Mouse (Mus musculus): ENCODE measurements at regions not wholly inside any gene's neighbourhood (a gene's known extent, or its start where the extent isn't known, plus 50 kb on each side); places are given as distances from the start of the nearest gene placed in this dataset.
A peak's percentile ranks its signal among the peaks of the same experiment; 100 is the strongest.

GRCm38 (mm10) chr8:12051357-12051756 is 211.1 kb downstream of the Tex29 start:
- Histone ChIP-seq H3K4me3 (no peak overlapping the region), H3K27me3 (ENCODE audit: insufficient read depth, poor library complexity, severe bottlenecking) (peaks cover 15% of the 10 kb centered on the region; the same call in 1 of the 2 replicates), H3K9me3 (no peaks in the 10 kb centered on the region), H3K27ac (0 out of 2 replicates have a peak overlapping the region, but pooled peaks have one; percentile 13), H3K36me3 (no peaks in the 10 kb centered on the region), H3K4me1 (0 out of 2 replicates have a peak, but pooled peaks cover 6% of the 10 kb centered on the region)
- no peak for DNase-seq (ENCODE audit: low spot score)
- 56% methylated on average over 12 of the region's 12 CpGs for WGBS

DNA sequence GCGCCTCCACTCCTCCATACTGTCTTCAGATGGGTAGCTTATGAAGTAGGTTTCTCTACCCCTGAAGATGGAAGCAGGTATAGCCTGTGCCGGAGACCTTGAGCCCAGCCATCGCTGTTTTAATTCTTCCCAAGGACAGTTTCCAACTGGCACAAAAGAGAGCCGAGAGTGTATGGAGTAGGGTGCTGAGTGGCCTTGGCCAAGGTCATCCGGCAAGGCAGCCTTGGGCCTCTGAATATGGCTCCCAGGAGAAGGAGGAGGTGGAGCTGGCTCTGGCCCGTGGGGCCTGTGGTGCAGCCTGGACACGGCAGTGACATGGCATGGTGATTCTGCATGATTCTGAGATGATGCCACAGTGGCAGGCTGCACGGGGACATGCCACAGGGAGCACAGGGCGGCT is 215.7 kb downstream of the Tex29 start:
- Histone ChIP-seq H3K27ac (no peak overlapping the region), H3K27me3 (ENCODE audit: insufficient read depth, poor library complexity, severe bottlenecking) (peaks cover 15% of the 10 kb centered on the region; the same call in 1 of the 2 replicates), H3K4me3 (no peak overlapping the region), H3K4me1 (0 out of 2 replicates have a peak, but pooled peaks cover 6% of the 10 kb centered on the region), H3K9me3 (no peaks in the 10 kb centered on the region), H3K36me3 (no peaks in the 10 kb centered on the region)
- no peak for DNase-seq (ENCODE audit: low spot score)
- WGBS = 92% methylated on average over 9 of the region's 9 CpGs

DNA sequence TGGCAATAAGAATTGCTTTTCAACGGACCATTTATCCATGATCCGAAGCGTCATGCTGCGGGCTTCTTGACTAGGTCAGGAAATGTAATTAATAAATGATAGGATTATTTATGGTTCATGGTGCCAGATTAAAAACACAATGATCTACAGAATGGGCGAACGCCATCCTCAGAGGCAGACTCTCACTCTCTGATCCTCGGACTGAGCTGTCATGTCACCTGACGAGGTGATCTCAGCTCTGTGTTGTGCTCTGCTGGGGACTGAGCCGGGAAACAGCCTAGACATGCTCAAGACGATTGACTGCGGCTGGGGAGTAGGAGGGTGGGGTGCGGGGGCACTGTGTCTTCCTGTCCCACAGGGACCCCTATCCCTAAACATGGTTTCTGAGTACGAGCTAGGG is 217.4 kb upstream of the A230072I06Rik start:
- no peak overlapping the region for H3K27ac ChIP-seq
- H3K9me3 ChIP-seq = no peaks in the 10 kb centered on the region
- H3K4me3 ChIP-seq = no peak overlapping the region
- 77% methylated on average over 13 of the region's 13 CpGs for WGBS
- no peaks in the 10 kb centered on the region for H3K36me3 ChIP-seq
- DNase-seq (ENCODE audit: low spot score) = no peak
- H3K27me3 ChIP-seq (ENCODE audit: insufficient read depth, poor library complexity, severe bottlenecking) = no peaks in the 10 kb centered on the region; the same call in 1 of the 2 replicates
- H3K4me1 ChIP-seq = peaks cover 8% of the 10 kb centered on the region

DNA sequence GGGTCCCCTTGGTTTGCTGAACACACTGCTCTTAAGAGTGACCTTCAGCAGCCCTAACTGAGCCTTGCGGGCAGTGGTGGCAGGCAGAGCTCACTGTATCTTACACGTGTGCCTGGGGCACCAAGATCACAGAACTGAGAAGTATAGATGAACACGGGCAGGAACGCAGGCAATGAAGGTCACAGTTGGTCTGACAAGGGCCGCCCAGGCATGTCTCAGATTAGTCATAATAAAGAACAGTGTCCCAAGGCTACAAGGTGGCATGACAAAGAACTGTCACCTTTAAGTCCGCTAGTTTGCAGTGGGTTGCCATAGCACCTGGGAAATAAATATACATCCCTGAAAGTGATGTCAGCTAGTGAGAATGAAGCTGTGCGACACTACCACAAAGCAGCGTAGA is 215.9 kb upstream of the A230072I06Rik start:
- Histone ChIP-seq H3K4me1 (peaks cover 8% of the 10 kb centered on the region), H3K9me3 (no peaks in the 10 kb centered on the region), H3K27ac (no peak overlapping the region), H3K27me3 (ENCODE audit: insufficient read depth, poor library complexity, severe bottlenecking) (peaks cover 5% of the 10 kb centered on the region; the same call in 1 of the 2 replicates), H3K36me3 (no peaks in the 10 kb centered on the region), H3K4me3 (no peak overlapping the region)
- DNase-seq (ENCODE audit: low spot score) = no peak
- 64% methylated on average over 8 of the region's 8 CpGs for WGBS

- H3K36me3 ChIP-seq = no peaks in the 10 kb centered on the region
- peaks cover 5% of the 10 kb centered on the region; the same call in 1 of the 2 replicates for H3K27me3 ChIP-seq (ENCODE audit: insufficient read depth, poor library complexity, severe bottlenecking)
- no peak overlapping the region for H3K4me3 ChIP-seq
- H3K9me3 ChIP-seq = no peaks in the 10 kb centered on the region
- no peak overlapping the region for H3K27ac ChIP-seq
- H3K4me1 ChIP-seq = peaks cover 8% of the 10 kb centered on the region
- DNase-seq (ENCODE audit: low spot score) = no peak
- 84% methylated on average over 7 of the region's 7 CpGs for WGBS
Measured at GRCm38 (mm10) chr8:12064664-12065063, 214.0 kb upstream of the A230072I06Rik start.

DNA sequence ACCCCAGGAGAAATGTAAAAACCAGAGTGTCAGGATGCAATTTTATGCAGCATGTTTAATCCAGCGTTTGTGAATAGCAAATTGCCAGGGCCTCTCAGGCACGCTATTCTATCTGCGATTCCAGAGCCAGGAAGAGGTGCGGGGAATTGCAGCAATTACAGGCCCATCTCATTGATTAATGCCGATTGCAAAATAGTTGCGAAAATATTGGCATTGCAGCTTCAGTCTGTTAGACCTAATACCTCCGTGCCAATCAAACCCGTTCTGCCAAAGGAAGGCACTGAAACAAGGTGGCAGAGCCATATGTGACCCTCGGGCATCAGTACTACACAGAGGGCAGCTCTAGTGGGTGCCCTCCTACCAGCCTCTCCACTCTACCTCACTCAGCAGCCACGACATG is 212.2 kb upstream of the A230072I06Rik start:
- Histone ChIP-seq H3K4me3 (no peak overlapping the region), H3K36me3 (no peaks in the 10 kb centered on the region), H3K9me3 (no peaks in the 10 kb centered on the region), H3K4me1 (peaks cover 8% of the 10 kb centered on the region), H3K27me3 (ENCODE audit: insufficient read depth, poor library complexity, severe bottlenecking) (peaks cover 5% of the 10 kb centered on the region; the same call in 1 of the 2 replicates), H3K27ac (no peak overlapping the region)
- DNase-seq (ENCODE audit: low spot score) = no peak
- 82% methylated on average over 10 of the region's 10 CpGs for WGBS

DNA sequence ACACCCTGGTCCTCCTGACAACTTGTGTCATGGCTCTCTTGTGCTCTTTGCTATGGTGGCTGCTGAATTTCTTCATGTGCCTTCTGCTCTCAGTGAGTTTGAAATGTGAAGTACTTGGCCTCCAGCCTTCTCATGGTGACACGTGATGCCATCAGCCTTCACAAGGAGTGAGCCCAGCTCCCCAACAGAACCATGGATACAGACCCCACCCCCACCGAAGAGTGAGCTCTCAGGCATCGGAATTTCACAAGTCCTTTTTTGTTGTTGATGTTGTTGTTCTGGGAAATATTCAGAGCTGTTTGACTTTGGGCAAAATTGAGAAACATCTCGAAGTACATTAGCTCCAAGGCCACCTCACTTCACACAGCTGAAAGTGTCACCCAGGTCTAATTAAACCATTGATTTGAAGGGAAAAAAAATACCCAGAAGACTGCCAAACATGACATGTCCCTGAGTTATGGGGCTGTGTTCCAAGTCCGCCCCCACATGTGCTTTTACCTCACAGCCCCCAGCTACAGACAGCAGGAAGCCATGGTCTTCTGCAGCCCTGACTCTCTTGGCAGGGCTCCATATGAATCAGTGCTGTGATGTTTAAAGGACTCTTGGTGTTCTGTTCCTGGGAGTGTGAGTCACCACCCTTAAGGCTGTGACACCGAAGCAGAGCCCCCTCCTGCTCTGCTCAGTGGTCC is 205.2 kb upstream of the A230072I06Rik start:
- Histone ChIP-seq H3K36me3 (no peaks in the 10 kb centered on the region), H3K27me3 (ENCODE audit: insufficient read depth, poor library complexity, severe bottlenecking) (peaks cover 8% of the 10 kb centered on the region; the same call in 1 of the 2 replicates), H3K4me3 (no peak overlapping the region), H3K9me3 (no peaks in the 10 kb centered on the region), H3K27ac (no peak overlapping the region), H3K4me1 (no peaks in the 10 kb centered on the region)
- 56% methylated on average over 6 of the region's 6 CpGs for WGBS
- no peak for DNase-seq (ENCODE audit: low spot score)

GRCm38 (mm10) chr8:12075943-12076342 is 202.7 kb upstream of the A230072I06Rik start:
- no peaks in the 10 kb centered on the region for H3K4me1 ChIP-seq
- no peaks in the 10 kb centered on the region for H3K36me3 ChIP-seq
- H3K9me3 ChIP-seq = no peaks in the 10 kb centered on the region
- no peak for DNase-seq (ENCODE audit: low spot score)
- H3K27ac ChIP-seq = no peak overlapping the region
- 71% methylated on average over 3 of the region's 3 CpGs for WGBS
- H3K27me3 ChIP-seq (ENCODE audit: insufficient read depth, poor library complexity, severe bottlenecking) = peaks cover 8% of the 10 kb centered on the region; the same call in 1 of the 2 replicates
- H3K4me3 ChIP-seq = no peak overlapping the region

GRCm38 (mm10) chr8:12076811-12077375 is 201.7 kb upstream of the A230072I06Rik start:
- H3K36me3 ChIP-seq = no peaks in the 10 kb centered on the region
- no peaks in the 10 kb centered on the region for H3K9me3 ChIP-seq
- no peak for DNase-seq (ENCODE audit: low spot score)
- H3K27me3 ChIP-seq (ENCODE audit: insufficient read depth, poor library complexity, severe bottlenecking) = peaks cover 8% of the 10 kb centered on the region; the same call in 1 of the 2 replicates
- no peaks in the 10 kb centered on the region for H3K4me1 ChIP-seq
- no peak overlapping the region for H3K4me3 ChIP-seq
- H3K27ac ChIP-seq = no peak overlapping the region
- WGBS = 80% methylated on average over 10 of the region's 10 CpGs

DNA sequence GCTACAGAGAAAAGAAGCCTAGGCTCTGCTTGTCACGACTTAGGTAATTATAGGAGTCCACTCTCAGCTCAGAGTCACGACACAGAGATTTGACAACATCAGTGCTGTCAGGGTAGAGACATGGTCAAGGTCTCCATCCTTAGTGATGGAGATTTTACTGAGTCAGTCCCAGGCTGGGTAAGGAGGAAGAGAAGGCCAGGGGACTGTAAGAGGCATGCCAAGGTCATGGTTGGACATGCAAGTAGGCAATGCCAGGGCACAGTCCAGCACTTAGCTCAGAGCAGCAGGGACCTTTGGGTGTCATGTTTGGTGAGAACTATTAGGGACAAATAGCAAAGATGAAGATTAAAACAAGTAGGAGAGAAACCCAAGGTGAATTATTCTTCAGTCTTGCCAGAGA is 200.7 kb upstream of the A230072I06Rik start:
- H3K4me3 ChIP-seq = no peak overlapping the region
- H3K27ac ChIP-seq = no peak overlapping the region
- peaks cover 8% of the 10 kb centered on the region; the same call in 1 of the 2 replicates for H3K27me3 ChIP-seq (ENCODE audit: insufficient read depth, poor library complexity, severe bottlenecking)
- no peaks in the 10 kb centered on the region for H3K36me3 ChIP-seq
- no peaks in the 10 kb centered on the region for H3K4me1 ChIP-seq
- WGBS = 78% methylated on average over 2 of the region's 2 CpGs
- DNase-seq (ENCODE audit: low spot score) = no peak
- no peaks in the 10 kb centered on the region for H3K9me3 ChIP-seq

GRCm38 (mm10) chr8:12078679-12079566 is 199.7 kb upstream of the A230072I06Rik start:
- Histone ChIP-seq H3K27me3 (ENCODE audit: insufficient read depth, poor library complexity, severe bottlenecking) (peaks cover 11% of the 10 kb centered on the region; the same call in 1 of the 2 replicates), H3K9me3 (no peaks in the 10 kb centered on the region), H3K36me3 (no peaks in the 10 kb centered on the region), H3K4me3 (no peak overlapping the region), H3K27ac (no peak overlapping the region), H3K4me1 (no peaks in the 10 kb centered on the region)
- 78% methylated on average over 14 of the region's 14 CpGs for WGBS
- DNase-seq (ENCODE audit: low spot score) = no peak

- Histone ChIP-seq H3K27ac (no peak overlapping the region), H3K36me3 (no peaks in the 10 kb centered on the region), H3K9me3 (no peaks in the 10 kb centered on the region), H3K27me3 (ENCODE audit: insufficient read depth, poor library complexity, severe bottlenecking) (peaks cover 10% of the 10 kb centered on the region; the same call in 1 of the 2 replicates), H3K4me1 (no peaks in the 10 kb centered on the region), H3K4me3 (no peak overlapping the region)
- DNase-seq (ENCODE audit: low spot score) = no peak
- WGBS = 91% methylated on average over 5 of the region's 5 CpGs
Measured at GRCm38 (mm10) chr8:12081536-12081935, 197.1 kb upstream of the A230072I06Rik start.
